Mouse (Mus musculus): ENCODE results near the gene Slc9a9.
"Not testable (repeated sequence)": the region's sequence is repeated elsewhere in the genome, so short reads cannot be mapped to it uniquely, and the experiment has no call there.

The Slc9a9 gene

GRCm38 (mm10) chr9:94669791-94670577 is at the start of gene Slc9a9:
Gene Slc9a9, plus strand, starts transcription at chr9:94669909.
- CTCF ChIA-PET = interaction anchor here in 2 of 4 experiments (0.5 to 1.2 kb wide), 2 partner anchors 8 to 87 kb away, joined by 3 read pairs; no protein-coding TSS in a partner anchor

GRCm38 (mm10) chr9:94620342-94620741 is 49.4 kb upstream of the Slc9a9 start:
- POLR2A ChIA-PET = interaction anchor here in 2 of 4 experiments (0.6 kb wide), 2 partner anchors 75 to 227 kb away, joined by 3 read pairs; no protein-coding TSS in a partner anchor
- CTCF ChIA-PET = no interaction called here

More at GRCm38 (mm10) chr9:94669791-94670577, at the start of gene Slc9a9:
- POLR2A ChIA-PET = interaction anchor here in 2 of 4 experiments (0.6 to 2.2 kb wide), 3 partner anchors 11 to 852 kb away, joined by 6 to 9 read pairs (median 8); no protein-coding TSS in a partner anchor

- ChIA-PET POLR2A (interaction anchor here in 2 of 4 experiments (0.6 kb wide), 2 partner anchors 74 to 228 kb away, joined by 3 read pairs; no protein-coding TSS in a partner anchor), CTCF (no interaction called here)
Observed at GRCm38 (mm10) chr9:94620846-94621245, 48.9 kb upstream of the Slc9a9 start.

- CTCF ChIA-PET = no interaction called here
- POLR2A ChIA-PET = interaction anchor here in 1 of 4 experiments (0.7 kb wide), 1 partner anchor 84 kb away, joined by 3 read pairs; the partner anchor contains the start of gene 1190002N15Rik
Observed at GRCm38 (mm10) chr9:94621902-94622301, 47.8 kb upstream of the Slc9a9 start.

- ChIA-PET CTCF (no interaction called here), POLR2A (no interaction called here)
Observed at GRCm38 (mm10) chr9:94626737-94627136, 43.0 kb upstream of the Slc9a9 start.

- ChIA-PET POLR2A (interaction anchor here in 1 of 4 experiments (1.0 kb wide), 1 partner anchor 105 kb away, joined by 3 read pairs; no protein-coding TSS in a partner anchor), CTCF (interaction anchor here in 1 of 4 experiments (0.6 kb wide), 1 partner anchor 420 kb away, joined by 4 read pairs; no protein-coding TSS in a partner anchor)
Observed at GRCm38 (mm10) chr9:94628948-94629347, 40.8 kb upstream of the Slc9a9 start.

- CTCF ChIA-PET, POLR2A ChIA-PET: not testable (repeated sequence)
Observed at GRCm38 (mm10) chr9:94634275-94634674, 35.4 kb upstream of the Slc9a9 start.

GRCm38 (mm10) chr9:94645631-94646030 is 24.1 kb upstream of the Slc9a9 start:
- ChIA-PET POLR2A (interaction anchor here in 1 of 4 experiments (0.8 kb wide), 1 partner anchor 107 kb away, joined by 3 read pairs; no protein-coding TSS in a partner anchor), CTCF (interaction anchor here in 1 of 4 experiments (0.6 kb wide), 1 partner anchor 1058 kb away, joined by 3 read pairs; no protein-coding TSS in a partner anchor)

- ChIA-PET POLR2A (no interaction called here), CTCF (no interaction called here)
Observed at GRCm38 (mm10) chr9:94647425-94647824, 22.3 kb upstream of the Slc9a9 start.

- POLR2A ChIA-PET = no interaction called here
Observed at GRCm38 (mm10) chr9:94649991-94650390, 19.7 kb upstream of the Slc9a9 start.

GRCm38 (mm10) chr9:94653198-94653597 is 16.5 kb upstream of the Slc9a9 start:
- CTCF ChIA-PET = no interaction called here
- POLR2A ChIA-PET = no interaction called here

More at GRCm38 (mm10) chr9:94649991-94650390, 19.7 kb upstream of the Slc9a9 start:
- CTCF ChIA-PET = no interaction called here

GRCm38 (mm10) chr9:94653827-94654226 is 15.9 kb upstream of the Slc9a9 start:
- ChIA-PET CTCF (no interaction called here), POLR2A (no interaction called here)

- ChIA-PET CTCF (interaction anchor here in 1 of 4 experiments (1.3 kb wide), 1 partner anchor 44 kb away, joined by 3 read pairs; no protein-coding TSS in a partner anchor), POLR2A (interaction anchor here in 3 of 4 experiments (0.6 to 1.0 kb wide), 3 partner anchors 116 to 525 kb away, joined by 3 read pairs; no protein-coding TSS in a partner anchor)
Observed at GRCm38 (mm10) chr9:94656265-94656664, 13.4 kb upstream of the Slc9a9 start.

GRCm38 (mm10) chr9:94659401-94660152 is 10.1 kb upstream of the Slc9a9 start:
- CTCF ChIA-PET = no interaction called here
- POLR2A ChIA-PET = interaction anchor here in 2 of 4 experiments (1.2 to 2.2 kb wide), 3 partner anchors 8 to 122 kb away, joined by 3 to 7 read pairs (median 6); partner anchors contain the start of gene 1190002N15Rik (in 1 of the 2)

- CTCF ChIA-PET = interaction anchor here in 2 of 4 experiments (0.9 to 1.3 kb wide), 3 partner anchors 8 to 39 kb away, joined by 3 to 4 read pairs (median 3); partner anchors contain the start of gene Slc9a9 (in 1 of the 2)
- POLR2A ChIA-PET = interaction anchor here in 2 of 4 experiments (0.9 to 2.5 kb wide), 8 partner anchors 13 to 133 kb away, joined by 3 to 31 read pairs (median 6); partner anchors contain the start of gene 1190002N15Rik (in 2 of the 2)
Observed at GRCm38 (mm10) chr9:94661768-94662167, 7.9 kb upstream of the Slc9a9 start.

GRCm38 (mm10) chr9:94665248-94665647 is 4.5 kb upstream of the Slc9a9 start:
- POLR2A ChIA-PET = no interaction called here
- CTCF ChIA-PET = no interaction called here

- CTCF ChIA-PET = no interaction called here
- POLR2A ChIA-PET = interaction anchor here in 2 of 4 experiments (1.5 to 2.0 kb wide), 3 partner anchors 128 to 130 kb away, joined by 5 to 9 read pairs (median 7); partner anchors contain the start of gene 1190002N15Rik (in 2 of the 2)
Observed at GRCm38 (mm10) chr9:94668589-94668988, 1.1 kb upstream of the Slc9a9 start.

- CTCF ChIA-PET = interaction anchor here in 1 of 4 experiments (1.2 kb wide), 1 partner anchor 9 kb away, joined by 3 read pairs; no protein-coding TSS in a partner anchor
Observed at GRCm38 (mm10) chr9:94670704-94671103, 995 bp downstream of the Slc9a9 start.

GRCm38 (mm10) chr9:94674704-94675103 is 5.0 kb downstream of the Slc9a9 start:
- POLR2A ChIA-PET = interaction anchor here in 1 of 4 experiments (1.2 to 1.6 kb wide), 3 partner anchors 9 to 14 kb away, joined by 4 to 7 read pairs (median 6); no protein-coding TSS in a partner anchor

More at GRCm38 (mm10) chr9:94670704-94671103, 995 bp downstream of the Slc9a9 start:
- POLR2A ChIA-PET = interaction anchor here in 2 of 4 experiments (0.6 to 2.2 kb wide), 4 partner anchors 8 to 851 kb away, joined by 4 to 9 read pairs (median 7); no protein-coding TSS in a partner anchor

More at GRCm38 (mm10) chr9:94674704-94675103, 5.0 kb downstream of the Slc9a9 start:
- CTCF ChIA-PET = no interaction called here

Data from embryonic stem cell, embryonic (primary cell).